Mouse (Mus musculus): ENCODE results near the gene Tgm1.

Tgm1 gene

DNA sequence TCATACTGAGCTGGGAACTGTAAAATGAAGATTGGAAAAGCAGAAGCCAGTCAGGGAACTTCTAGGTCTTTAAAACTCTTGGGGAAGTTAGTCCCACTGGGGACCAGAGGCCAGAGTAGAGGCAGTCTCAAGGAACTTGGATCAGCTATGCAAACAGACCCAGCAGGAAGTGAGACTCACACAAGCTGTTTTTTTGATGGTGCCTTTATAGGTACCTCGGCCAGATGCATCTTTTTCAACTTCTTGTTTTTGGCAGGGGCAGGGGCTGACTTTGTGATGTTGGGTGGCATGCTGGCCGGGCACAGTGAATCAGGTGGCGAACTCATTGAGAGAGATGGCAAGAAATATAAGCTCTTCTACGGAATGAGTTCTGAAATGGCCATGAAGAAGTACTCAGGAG, 36.1 kb downstream of the Tgm1 start:
- DNase-seq (ENCODE audit: low read depth, low spot score) = no peak

- no peak for DNase-seq (ENCODE audit: low read depth, low spot score)
Measured at GRCm38 (mm10) chr14:55672741-55673060, 41.0 kb downstream of the Tgm1 start.

GRCm38 (mm10) chr14:55671833-55672740, 41.6 kb downstream of the Tgm1 start, which contains the start of the genes Gmpr2 and Nedd8:
Gmpr2 (plus strand) TSS chr14:55671941.
Nedd8 (minus strand) TSS chr14:55672124.
- DNase-seq (ENCODE audit: low read depth, low spot score) = peak; percentile 99

DNA sequence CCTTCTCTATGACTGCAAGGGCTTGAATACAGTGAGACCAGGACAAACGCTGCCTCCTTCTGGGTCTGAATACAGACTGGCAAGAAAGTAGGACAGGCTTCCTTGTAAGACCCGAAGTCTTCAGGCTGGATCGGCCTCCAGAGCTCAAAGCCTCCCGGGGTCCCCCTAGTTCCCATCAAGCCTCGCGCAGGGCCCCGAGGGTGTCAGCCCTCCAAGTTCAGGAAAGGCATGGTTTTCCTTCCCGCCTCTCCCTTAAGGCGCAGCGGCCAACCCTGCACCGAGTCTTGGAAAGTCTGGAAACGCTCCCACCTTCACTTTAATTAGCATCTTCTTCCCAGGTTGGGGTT, 42.3 kb downstream of the Tgm1 start:
- no peak for DNase-seq (ENCODE audit: low read depth, low spot score)

GRCm38 (mm10) chr14:55660636-55661035, 53.1 kb downstream of the Tgm1 start:
- DNase-seq (ENCODE audit: low read depth, low spot score) = no peak

DNA sequence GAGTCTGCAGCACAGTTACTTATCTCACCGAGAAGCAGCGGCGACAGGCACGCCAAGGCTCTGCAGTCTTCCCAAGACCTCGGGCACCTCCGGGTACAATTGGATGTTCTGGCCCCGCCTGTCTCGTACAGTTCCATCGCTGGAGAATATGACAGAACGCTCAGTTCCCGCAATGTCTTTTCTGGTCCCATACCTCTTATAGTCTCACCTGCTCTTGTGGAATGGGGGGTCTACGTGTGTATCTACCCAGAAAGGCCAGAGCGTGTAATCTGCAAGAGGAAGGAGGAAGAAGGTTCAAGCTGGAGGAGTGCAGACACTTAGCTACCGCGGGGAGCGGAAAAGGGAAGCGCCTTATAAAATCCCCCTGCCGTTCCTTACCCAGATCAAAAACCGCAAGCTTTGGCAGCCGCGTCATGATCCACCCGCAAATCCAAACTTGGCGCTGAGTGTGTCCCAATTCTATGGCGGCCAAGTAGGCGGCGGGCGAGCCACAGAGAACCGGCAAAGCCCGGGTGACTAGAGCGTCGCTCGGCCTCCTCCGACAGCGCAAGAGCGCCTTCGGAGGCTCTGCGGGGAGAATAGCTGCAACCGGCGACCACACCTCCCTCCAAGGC, 53.7 kb downstream of the Tgm1 start, which contains the start of gene Mdp1:
Mdp1 (minus strand) TSS at position 549 of the 614 bp plus-strand sequence.
- peak; percentile 89 for DNase-seq (ENCODE audit: low read depth, low spot score)

DNA sequence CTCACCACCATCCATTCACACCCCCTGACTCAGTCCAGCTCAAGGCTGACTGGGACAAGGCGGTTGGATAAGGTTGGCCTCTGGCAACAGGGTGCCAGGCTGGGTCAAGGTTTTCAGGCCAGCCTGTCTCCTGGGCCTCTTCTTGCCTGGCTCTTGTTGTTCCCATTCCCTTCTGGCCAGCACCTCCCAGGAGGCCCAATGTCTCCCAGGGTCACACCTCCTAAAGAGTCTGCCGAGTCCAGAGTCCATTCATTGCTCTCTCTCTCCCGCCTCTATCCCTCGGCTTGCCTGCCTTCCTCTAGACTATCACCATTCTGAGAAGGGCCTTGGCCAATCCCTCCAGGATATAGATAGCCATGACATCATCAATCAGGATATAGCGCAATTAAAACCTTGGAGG, 55.7 kb downstream of the Tgm1 start:
- DNase-seq (ENCODE audit: low read depth, low spot score) = no peak

DNA sequence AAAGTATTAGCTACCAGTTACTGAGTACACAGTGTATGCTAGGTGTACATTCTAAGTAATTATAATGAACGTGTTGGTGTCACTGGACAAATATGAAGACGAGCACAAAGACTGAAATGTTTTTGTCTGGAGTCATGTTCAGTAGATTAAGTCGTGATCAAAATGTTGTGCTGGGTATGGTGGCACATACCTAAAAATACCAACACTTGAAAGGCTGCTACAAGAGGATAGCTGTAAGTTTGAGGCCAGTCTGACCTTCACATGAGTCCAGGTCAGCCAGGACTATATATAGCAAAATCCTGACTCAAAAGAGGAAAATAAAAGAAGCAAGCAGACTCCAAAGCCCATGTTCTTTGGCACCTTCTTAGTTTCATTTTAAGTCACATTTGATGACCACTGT, 56.8 kb downstream of the Tgm1 start:
- DNase-seq (ENCODE audit: low read depth, low spot score) = no peak

DNA sequence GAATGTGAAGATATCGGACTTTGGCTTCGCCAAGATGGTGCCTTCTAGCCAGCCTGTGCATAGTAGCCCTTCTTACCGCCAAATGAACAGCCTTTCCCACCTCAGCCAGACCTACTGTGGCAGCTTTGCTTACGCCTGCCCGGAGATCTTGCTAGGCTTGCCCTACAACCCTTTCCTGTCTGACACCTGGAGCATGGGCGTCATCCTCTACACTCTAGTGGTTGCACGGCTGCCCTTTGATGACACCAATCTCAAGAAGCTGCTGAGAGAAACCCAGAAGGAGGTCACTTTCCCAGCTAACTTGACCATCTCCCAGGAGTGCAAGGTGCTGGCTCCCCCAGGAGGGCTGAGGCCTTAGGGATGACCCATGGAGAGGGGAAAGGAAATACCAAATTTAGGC, 62.2 kb downstream of the Tgm1 start:
- DNase-seq (ENCODE audit: low read depth, low spot score) = no peak
